21 mouse cellular contexts compared by ENCODE assay signal in genomic region chr13:112241431-112241830, GRCm38 (mm10). TPM values are rescaled to one million over a fixed set of nuclear protein-coding genes. Genes with fewer than 3 reads are reported as not detected.
DNase-seq lines count a peak whose midpoint lies in the region; ATAC-seq and TF ChIP-seq lines count a peak whose summit lies in the region.
"Had no signal": no experiment of that assay in that cellular context is flagged by ENCODE, and none has a peak within 500 bp of the region (broad histone marks: within the 10 kb centered on the region; RNA-seq: fewer than 3 reads in every experiment).

No protein-coding gene starts in this region.

- H3K27me3 ChIP-seq in hindbrain, embryonic 12.5 days: peaks cover 52% of the 10 kb centered on the region
- no peaks in the 10 kb centered on the region for H3K27me3 ChIP-seq in hindbrain, postnatal 0 days (ENCODE audit: insufficient read depth, low read length)
- peaks cover 6% of the 10 kb centered on the region; the same call in 1 of the 2 replicates for H3K27me3 ChIP-seq in neural tube, embryonic 11.5 days (ENCODE audit: control insufficient read depth, insufficient read depth, low read length)
- 0 out of 2 replicates have a peak, but pooled peaks cover 3% of the 10 kb centered on the region for H3K27me3 ChIP-seq in neural tube, embryonic 15.5 days (replicated peaks)
- H3K27me3 ChIP-seq: CH12.LX; heart, embryonic 15.5 days; lung, embryonic 15.5 days had no signal

- H3K36me3 ChIP-seq in hindbrain, embryonic 12.5 days: no peaks in the 10 kb centered on the region
- H3K36me3 ChIP-seq in hindbrain, postnatal 0 days (ENCODE audit: insufficient read depth, low read length): no peaks in the 10 kb centered on the region
- H3K36me3 ChIP-seq in neural tube, embryonic 11.5 days (ENCODE audit: control insufficient read depth, insufficient read depth, low read length): no peaks in the 10 kb centered on the region
- no peaks in the 10 kb centered on the region for H3K36me3 ChIP-seq in neural tube, embryonic 15.5 days
- H3K36me3 ChIP-seq: forebrain, embryonic 10.5 days; heart, embryonic 15.5 days; lung, embryonic 15.5 days had no signal

- TF ChIP-seq CTCF in hindbrain, postnatal 0 days (IDR thresholded peaks at IDR 0.05; ENCODE audit: low read depth): no peak

- no peak overlapping the region for H3K4me3 ChIP-seq in hindbrain, embryonic 12.5 days
- H3K4me3 ChIP-seq in hindbrain, postnatal 0 days (ENCODE audit: low read length): no peak overlapping the region
- no peak overlapping the region for H3K4me3 ChIP-seq in neural tube, embryonic 11.5 days (ENCODE audit: low read depth, low read length)
- H3K4me3 ChIP-seq in neural tube, embryonic 15.5 days (replicated peaks): no peak overlapping the region
- H3K4me3 ChIP-seq: forebrain, embryonic 10.5 days; gastrocnemius, adult 2 months; heart, adult 2 months; heart, embryonic 15.5 days; lung, embryonic 15.5 days had no signal

- no peak overlapping the region for H3K27ac ChIP-seq in hindbrain, embryonic 12.5 days
- no peak overlapping the region for H3K27ac ChIP-seq in hindbrain, postnatal 0 days
- H3K27ac ChIP-seq in neural tube, embryonic 11.5 days (ENCODE audit: low read depth, low read length): no peak overlapping the region
- H3K27ac ChIP-seq in neural tube, embryonic 15.5 days (replicated peaks): no peak overlapping the region
- H3K27ac ChIP-seq: forebrain, embryonic 10.5 days; gastrocnemius, adult 2 months; heart, adult 2 months; heart, embryonic 15.5 days; lung, embryonic 15.5 days had no signal

- H3K4me1 ChIP-seq in hindbrain, embryonic 12.5 days: peaks cover 10% of the 10 kb centered on the region
- H3K4me1 ChIP-seq in hindbrain, postnatal 0 days (ENCODE audit: insufficient read depth, low read length): no peaks in the 10 kb centered on the region
- peaks cover 10% of the 10 kb centered on the region; the same call in 1 of the 2 replicates for H3K4me1 ChIP-seq in neural tube, embryonic 11.5 days (ENCODE audit: control insufficient read depth, insufficient read depth, low read length)
- H3K4me1 ChIP-seq in neural tube, embryonic 15.5 days: no peaks in the 10 kb centered on the region
- H3K4me1 ChIP-seq: heart, embryonic 15.5 days had no signal

- 0 out of 2 replicates have a peak overlapping the region, but pooled peaks have one; percentile 2 for H3K4me2 ChIP-seq in hindbrain, embryonic 12.5 days (replicated peaks)
- H3K4me2 ChIP-seq in hindbrain, postnatal 0 days (ENCODE audit: low read depth, low read length): no peak overlapping the region
- peak overlapping the region; percentile 12; the same call in 1 of the 2 replicates for H3K4me2 ChIP-seq in neural tube, embryonic 11.5 days (ENCODE audit: low read depth)
- H3K4me2 ChIP-seq in neural tube, embryonic 15.5 days: no peak overlapping the region
- H3K4me2 ChIP-seq: heart, embryonic 15.5 days; lung, embryonic 15.5 days had no signal

- peak; percentile 64; the same call in 1 of the 2 replicates for ATAC-seq in hindbrain, embryonic 12.5 days (ENCODE audit: low FRiP score)
- no peak for ATAC-seq in hindbrain, postnatal 0 days
- peak; percentile 79 for ATAC-seq in neural tube, embryonic 11.5 days (ENCODE audit: insufficient read depth, low FRiP score, low TSS enrichment)
- ATAC-seq in neural tube, embryonic 15.5 days (ENCODE audit: low FRiP score): no peak

- WGBS in hindbrain, embryonic 12.5 days: 15% methylated on average over 8 of the region's 8 CpGs
- WGBS in hindbrain, postnatal 0 days: 8% methylated on average over 8 of the region's 8 CpGs
- 23% methylated on average over 8 of the region's 8 CpGs for WGBS in neural tube, embryonic 11.5 days
- 11% methylated on average over 8 of the region's 8 CpGs for WGBS in neural tube, embryonic 15.5 days

- no peak for DNase-seq in hindbrain, postnatal 0 days (ENCODE audit: low spot score)
- peak; percentile 36 for DNase-seq in neural tube, embryonic 11.5 days (ENCODE audit: low spot score)
- DNase-seq in embryo, embryonic 9.5 days (ENCODE audit: extremely low spot score): peak; percentile 54
- peak; percentile 75 for DNase-seq in yolk sac, embryonic 10.5 days (ENCODE audit: low spot score)
- DNase-seq in left cerebral cortex, adult 8-10 months (ENCODE audit: low spot score in 2 of 2): no peak
- DNase-seq in gastrocnemius, postnatal 4 days (ENCODE audit: low spot score in 2 of 2): no peak
- DNase-seq: adrenal gland, postnatal 14 days; cerebellum, adult 9-11 months; gastrocnemius, adult 2 months; heart, adult 2 months; heart, postnatal 4 days; kidney, postnatal 4 days; lung, postnatal 4 days; midbrain, embryonic 14.5 days; right cerebral cortex, adult 18-20 months had no signal

- no peak overlapping the region for H3K9ac ChIP-seq in hindbrain, embryonic 12.5 days
- H3K9ac ChIP-seq in hindbrain, postnatal 0 days (replicated peaks; ENCODE audit: low read length): no peak overlapping the region
- H3K9ac ChIP-seq in neural tube, embryonic 11.5 days (ENCODE audit: low read length): no peak overlapping the region
- no peak overlapping the region for H3K9ac ChIP-seq in neural tube, embryonic 15.5 days (replicated peaks)
- H3K9ac ChIP-seq: heart, embryonic 15.5 days; lung, embryonic 15.5 days had no signal

- peaks cover 5% of the 10 kb centered on the region for H3K9me3 ChIP-seq in hindbrain, embryonic 12.5 days (replicated peaks)
- H3K9me3 ChIP-seq in hindbrain, postnatal 0 days (ENCODE audit: low read length): no peaks in the 10 kb centered on the region
- H3K9me3 ChIP-seq in neural tube, embryonic 11.5 days (ENCODE audit: control insufficient read depth, low read length): no peaks in the 10 kb centered on the region
- 0 out of 2 replicates have a peak, but pooled peaks cover 5% of the 10 kb centered on the region for H3K9me3 ChIP-seq in neural tube, embryonic 15.5 days (replicated peaks)
- H3K9me3 ChIP-seq: lung, embryonic 15.5 days had no signal

RNA-seq across cellular contexts. Expression of gene Ankrd55, which starts 46.8 kb away (rescaled TPM):
- polyA plus RNA-seq in hindbrain, embryonic 12.5 days (2016; fragmentation: Nextera tagmentation; extraction: Ambion mirVana): 2.4 and 2.5 TPM in 2 replicates
- total RNA-seq in hindbrain, postnatal 0 days (2014; rRNA removed): 16.5 and 25.5 TPM in 2 replicates
- 12.0 and 12.4 TPM in 2 replicates for polyA plus RNA-seq in hindbrain, postnatal 0 days (2015; fragmentation: Nextera tagmentation; extraction: Ambion mirVana)
- polyA plus RNA-seq in neural tube, embryonic 11.5 days (2014; fragmentation: Nextera tagmentation; extraction: Ambion mirVana): 2.0 and 2.6 TPM in 2 replicates
- polyA plus RNA-seq in neural tube, embryonic 15.5 days (2015; fragmentation: Nextera tagmentation; extraction: Ambion mirVana): 10.2 and 12.3 TPM in 2 replicates
- 1 to 10 TPM; 3.9 to 5.8 (median 5.0) TPM for total RNA-seq in left cerebral cortex, adult 8-10 months (2022)
- total RNA-seq in gastrocnemius, postnatal 4 days (2021): under 1 TPM; 0.10 to 0.44 TPM
- total RNA-seq: gastrocnemius, adult 2 months; heart, postnatal 4 days had no signal
- polyA plus RNA-seq: lung, embryonic 15.5 days had no signal

Comparison
In these comparisons a context has a peak if more than half of its experiments do, and no peak if none do; other contexts are left out.
1. ATAC-seq: peak in hindbrain, embryonic 12.5 days (single experiment) and neural tube, embryonic 11.5 days (single experiment); none in hindbrain, postnatal 0 days (single experiment) and neural tube, embryonic 15.5 days (single experiment).
2. H3K4me2 ChIP-seq: peak in hindbrain, embryonic 12.5 days (single experiment) and neural tube, embryonic 11.5 days (single experiment); none in hindbrain, postnatal 0 days (single experiment) and neural tube, embryonic 15.5 days (single experiment).
3. DNase-seq: peak in neural tube, embryonic 11.5 days (single experiment), embryo, embryonic 9.5 days (single experiment) and yolk sac, embryonic 10.5 days (single experiment); none in hindbrain, postnatal 0 days (single experiment), left cerebral cortex, adult 8-10 months (0 of 2) and gastrocnemius, postnatal 4 days (0 of 2).